Mouse (Mus musculus) brain, embryonic 14.5 days (tissue): ENCODE results near the gene Mob3a.

Experiments
- CTCF ChIP-seq: fragments of 200-500 bp; IDR thresholded peaks from 2 replicates; pipeline ENCODE4 v1.5.1; 2012; ENCODE audit warnings: inconsistent platforms, mild to moderate bottlenecking, moderate library complexity, borderline replicate concordance; ENCODE audit not compliant: insufficient read depth, insufficient read length; ENCODE audit errors: extremely low read depth
- POLR2A ChIP-seq: fragments of 200-500 bp; IDR thresholded peaks from 2 replicates; pipeline ENCODE4 v1.6.1; 2012; ENCODE audit warnings: mild to moderate bottlenecking, inconsistent platforms, borderline replicate concordance; ENCODE audit not compliant: poor library complexity, insufficient read depth, insufficient read length, severe bottlenecking; ENCODE audit errors: extremely low read depth

DNA sequence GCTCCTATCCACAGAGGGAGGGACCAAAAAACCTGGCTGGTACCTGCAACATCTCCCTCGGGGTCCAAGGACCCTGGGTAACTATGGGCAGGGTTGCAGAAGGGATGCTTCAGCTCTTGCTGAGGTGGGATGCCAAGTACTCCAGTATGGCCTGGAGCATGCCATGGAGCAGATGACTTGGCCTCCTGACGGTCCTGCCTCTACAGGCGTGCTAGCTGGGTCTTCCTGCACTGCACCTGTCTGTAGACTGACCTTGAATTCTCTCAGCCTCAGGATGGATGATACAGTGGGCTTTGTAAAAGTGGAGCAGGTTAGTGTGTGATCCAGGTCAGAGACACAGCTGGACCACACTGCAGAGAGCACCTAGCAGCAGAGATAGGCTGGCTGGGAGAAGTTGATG lies 3.7 kb upstream of the Mob3a start:
- TF ChIP-seq CTCF (no peak), POLR2A (no peak)
